Mouse (Mus musculus) layer of hippocampus, adult 11-12 months (tissue): Measurements from ENCODE around the gene 1700067K01Rik.
"Not testable (repeated sequence)": the region's sequence is repeated elsewhere in the genome, so short reads cannot be mapped to it uniquely, and the experiment has no call there.

Experiments used
- DNase-seq: peaks from one replicate; pipeline ENCODE4 v3.0.0; 2022; ENCODE audit warnings: low spot score

1700067K01Rik gene

GRCm38 (mm10) chr8:83983222-83983621 lies 18.1 kb upstream of the 1700067K01Rik start:
- not testable (repeated sequence) for DNase-seq

- no peak for DNase-seq
These were observed 12.1 kb upstream of the 1700067K01Rik start for GRCm38 (mm10) chr8:83989243-83989642.

- no peak for DNase-seq
These were observed 11.1 kb upstream of the 1700067K01Rik start for GRCm38 (mm10) chr8:83990170-83990569.

GRCm38 (mm10) chr8:83992488-83992887 lies 8.8 kb upstream of the 1700067K01Rik start:
- DNase-seq: no peak

GRCm38 (mm10) chr8:83994030-83994429 lies 7.3 kb upstream of the 1700067K01Rik start:
- no peak for DNase-seq

- no peak for DNase-seq
These were observed 5.3 kb upstream of the 1700067K01Rik start for GRCm38 (mm10) chr8:83995973-83996372.

- DNase-seq: peak; percentile 80
These were observed 4.5 kb upstream of the 1700067K01Rik start for GRCm38 (mm10) chr8:83996567-83997505.

GRCm38 (mm10) chr8:83997511-83998141 lies 3.7 kb upstream of the 1700067K01Rik start, which contains the start of gene Samd1:
Samd1 (plus strand) TSS chr8:83997672.
- DNase-seq: no peak

- DNase-seq: no peak
These were observed 2.9 kb upstream of the 1700067K01Rik start for GRCm38 (mm10) chr8:83998231-83999056.

- no peak for DNase-seq
These were observed 2.1 kb upstream of the 1700067K01Rik start for GRCm38 (mm10) chr8:83999057-83999705.

GRCm38 (mm10) chr8:83999825-84000224 lies 1.5 kb upstream of the 1700067K01Rik start:
- DNase-seq: no peak

GRCm38 (mm10) chr8:84002957-84003611 lies 1.8 kb downstream of the 1700067K01Rik start:
- DNase-seq: no peak

- no peak for DNase-seq
These were observed 2.4 kb downstream of the 1700067K01Rik start for GRCm38 (mm10) chr8:84003612-84004246.

GRCm38 (mm10) chr8:84004533-84005201 lies 3.4 kb downstream of the 1700067K01Rik start:
- DNase-seq: peak; percentile 95

- DNase-seq: not testable (repeated sequence)
These were observed 4.2 kb downstream of the 1700067K01Rik start for GRCm38 (mm10) chr8:84005502-84005901.

GRCm38 (mm10) chr8:84008362-84008761 lies 7.1 kb downstream of the 1700067K01Rik start:
- no peak for DNase-seq

- DNase-seq: peak; percentile 86
These were observed 8.6 kb downstream of the 1700067K01Rik start for GRCm38 (mm10) chr8:84009876-84010275.

- DNase-seq: peak; percentile 65
These were observed 9.6 kb downstream of the 1700067K01Rik start for GRCm38 (mm10) chr8:84010625-84011611.
